Mouse (Mus musculus) lung, postnatal 36 days (tissue): ENCODE results near the gene Ascc1.
A peak's percentile ranks its signal among the peaks of the same experiment; 100 is the strongest.

ENCODE experiments used
- DNase-seq: peaks from one replicate; pipeline ENCODE4 v3.0.0; 2022; ENCODE audit warnings: mixed read lengths

Gene Ascc1

DNA sequence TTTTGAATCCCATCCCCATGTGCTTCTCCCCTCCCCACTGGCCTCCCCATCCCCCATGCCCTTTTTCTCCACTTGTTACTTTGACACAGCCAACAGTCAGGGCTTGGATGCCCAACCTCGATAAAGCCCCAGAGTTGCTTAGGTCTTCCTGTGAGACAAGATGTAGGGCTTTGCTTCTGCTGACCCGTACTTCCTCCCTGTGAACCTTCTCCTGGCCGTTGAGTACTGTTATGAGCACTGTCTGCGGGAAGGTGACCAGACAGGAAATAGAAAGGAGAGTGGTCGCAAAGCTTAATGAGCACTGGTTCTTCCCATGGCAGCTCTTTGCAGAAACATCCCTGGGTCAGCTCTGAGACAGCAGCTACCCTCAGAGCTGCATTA, 78.0 kb downstream of the Ascc1 start:
- DNase-seq = no peak

DNA sequence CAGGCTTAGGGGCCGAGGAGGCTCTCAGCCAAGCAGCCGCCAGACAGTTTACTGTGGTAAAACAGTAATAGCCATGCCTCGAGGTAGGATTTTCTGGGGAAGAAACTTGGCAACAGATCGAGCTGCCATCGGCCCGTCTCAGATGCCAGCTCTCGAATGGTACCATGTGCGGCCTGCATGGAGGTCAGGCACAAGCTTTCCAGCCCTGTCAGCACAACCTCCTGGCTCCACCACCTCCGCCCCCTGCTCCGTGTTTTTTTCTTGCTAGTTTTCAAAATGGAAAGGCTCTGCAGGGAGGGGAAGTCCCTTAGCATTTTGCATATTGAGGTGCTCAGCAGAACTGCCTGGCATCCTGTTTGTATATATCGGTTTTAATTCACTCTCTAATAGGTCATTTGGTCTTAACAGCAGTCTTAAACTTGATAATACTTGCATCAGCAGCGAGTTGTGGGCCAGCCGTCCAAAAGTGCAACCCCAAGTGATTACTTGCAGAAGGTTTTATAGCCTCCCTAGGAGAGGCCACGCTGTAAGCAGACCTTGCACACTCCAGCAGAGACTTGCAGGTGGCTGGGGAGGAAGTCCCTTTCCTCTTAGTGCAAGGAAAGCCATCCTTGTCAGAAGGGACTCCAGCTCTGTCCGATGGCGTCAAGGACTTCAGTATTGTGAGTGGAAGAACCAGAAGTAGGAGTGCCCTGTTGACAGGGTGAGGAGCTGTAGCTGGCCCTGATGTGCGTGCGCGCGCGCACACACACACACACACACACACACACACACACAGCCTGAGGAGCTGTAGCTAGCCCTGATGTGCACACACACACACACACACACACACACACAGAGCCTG, 78.6 kb downstream of the Ascc1 start:
- no peak for DNase-seq

DNA sequence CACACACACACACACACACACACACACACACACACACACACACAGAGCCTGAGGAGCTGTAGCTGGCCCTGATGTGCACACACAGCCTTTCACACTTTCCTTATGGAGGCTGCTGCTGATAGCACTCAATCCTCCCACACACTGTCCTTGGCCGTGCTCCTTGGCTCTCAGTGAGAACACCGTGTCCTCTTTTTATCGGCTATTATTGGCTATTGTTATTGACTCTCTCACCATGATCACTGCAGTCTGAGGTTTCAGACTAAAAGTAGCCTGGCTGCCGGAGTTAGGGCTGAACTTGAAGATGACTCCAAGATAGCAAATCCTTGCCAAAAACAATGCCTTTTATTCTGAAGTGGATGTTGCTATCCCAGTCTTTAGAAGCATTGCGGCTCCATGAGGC, 79.3 kb downstream of the Ascc1 start:
- peak; percentile 75 for DNase-seq

DNA sequence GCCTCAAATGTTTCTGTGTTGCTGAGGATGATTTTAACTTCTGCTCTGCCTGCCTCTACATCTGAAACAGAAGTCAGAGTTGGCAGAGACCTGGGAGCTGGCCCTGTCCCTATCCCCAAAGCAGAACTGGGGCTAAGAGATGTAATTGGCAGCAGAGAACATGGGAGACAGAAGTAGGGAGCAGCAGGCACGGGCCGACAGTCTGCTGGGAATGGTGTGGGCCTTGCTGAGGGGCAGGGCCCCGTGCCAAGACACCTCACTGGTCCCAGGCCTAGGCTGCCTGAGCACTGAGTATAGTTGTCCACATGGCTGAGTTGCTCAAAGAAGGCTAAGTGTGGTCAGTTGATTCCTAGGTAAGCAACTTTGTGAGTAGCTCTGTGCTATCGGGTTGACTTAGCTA, 81.5 kb downstream of the Ascc1 start:
- DNase-seq = no peak

DNA sequence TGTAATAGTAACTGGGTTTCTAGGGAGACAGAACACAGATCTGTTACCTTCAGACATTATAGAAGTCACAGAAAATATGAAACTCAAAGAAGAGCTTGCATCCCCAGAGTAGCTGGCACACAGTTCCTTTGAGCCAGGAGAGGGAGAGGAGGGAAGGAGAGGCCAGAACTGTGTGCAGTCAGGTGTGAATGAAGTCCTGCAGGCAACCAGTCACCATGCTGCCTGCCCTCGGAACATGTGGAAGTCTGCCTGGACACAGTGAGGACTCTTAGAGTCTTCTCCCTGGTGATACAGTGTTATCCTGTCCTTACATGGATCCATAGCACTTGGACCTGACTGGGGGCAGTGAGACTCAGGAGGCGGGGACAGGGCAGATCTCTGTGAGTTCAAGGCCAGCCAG, 89.7 kb downstream of the Ascc1 start:
- DNase-seq = no peak

DNA sequence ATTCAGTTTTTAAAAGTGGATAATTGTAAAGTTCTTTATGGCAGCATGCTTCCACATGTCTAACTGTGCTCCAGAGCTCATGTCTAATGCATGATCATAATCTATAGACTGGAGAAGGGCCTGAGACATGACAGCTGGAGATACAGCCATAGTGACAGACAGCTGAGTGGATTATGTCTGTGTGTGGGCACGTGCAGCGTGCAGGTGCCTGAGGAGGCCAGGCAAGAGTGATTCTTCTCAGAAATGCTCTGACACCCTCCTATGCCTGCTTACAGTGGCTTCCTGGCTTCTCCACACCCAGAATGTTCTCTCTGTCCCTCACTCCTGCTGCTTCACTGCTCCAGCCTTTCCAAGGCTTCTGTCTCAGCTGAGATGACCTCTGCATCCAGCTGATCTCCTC, 91.1 kb downstream of the Ascc1 start:
- DNase-seq = no peak

DNA sequence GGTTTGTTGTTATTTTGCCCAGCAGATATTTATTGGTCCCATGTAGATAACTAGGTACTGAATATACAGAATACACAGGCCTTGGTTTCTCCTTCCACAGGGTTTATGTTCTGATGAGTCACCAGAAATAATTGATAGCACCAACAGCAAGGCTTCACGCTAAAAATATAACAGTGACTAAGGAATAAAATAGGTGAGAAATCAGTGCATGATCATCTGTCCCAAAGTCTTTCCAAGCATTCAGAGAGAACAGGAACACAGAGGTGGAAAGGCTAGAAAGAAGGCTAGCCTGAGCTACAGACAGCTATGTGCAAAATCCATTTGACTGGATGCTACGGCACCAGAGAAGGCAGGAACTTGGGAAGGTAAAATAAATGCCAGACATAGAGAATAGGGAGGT, 93.0 kb downstream of the Ascc1 start:
- DNase-seq = no peak

DNA sequence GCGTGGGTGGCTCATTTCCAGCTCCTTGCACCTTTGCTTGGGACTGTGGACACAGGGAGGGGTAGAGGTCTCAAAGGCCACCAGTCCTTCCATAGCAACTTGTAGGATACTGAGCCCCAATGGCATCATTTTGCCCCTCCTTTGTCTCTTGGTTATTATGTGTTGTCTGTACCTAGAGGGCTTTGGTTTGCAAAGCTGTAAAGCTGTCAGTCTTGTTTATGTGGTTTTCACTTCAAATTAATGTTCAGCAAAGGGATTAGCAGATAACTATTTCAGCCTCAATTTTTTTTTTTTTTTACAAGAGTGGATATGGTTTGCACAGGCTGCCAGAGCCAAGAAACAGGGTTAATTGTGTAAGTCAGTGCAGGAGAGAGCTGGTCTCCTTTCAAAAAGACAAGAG, 93.7 kb downstream of the Ascc1 start:
- DNase-seq = no peak

DNA sequence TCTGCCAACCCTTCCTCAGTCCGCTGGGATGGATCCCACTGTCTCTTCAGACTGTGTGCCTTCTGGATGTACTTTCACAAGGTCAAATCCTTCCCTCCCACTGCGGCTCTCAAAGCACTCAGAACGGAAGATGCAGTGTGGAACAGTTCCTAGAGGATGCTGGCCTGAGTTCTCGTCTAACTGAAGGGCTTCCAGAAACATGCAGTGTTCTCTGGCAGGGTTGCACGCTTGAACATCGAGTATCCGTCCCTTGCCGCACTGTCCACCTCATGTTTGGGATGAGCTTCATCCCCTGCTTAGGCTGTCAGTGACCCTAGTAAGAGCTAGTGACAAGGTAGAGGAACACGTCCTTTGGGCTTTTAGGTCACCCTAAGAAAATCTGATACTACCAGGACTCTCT, 94.5 kb downstream of the Ascc1 start:
- no peak for DNase-seq

DNA sequence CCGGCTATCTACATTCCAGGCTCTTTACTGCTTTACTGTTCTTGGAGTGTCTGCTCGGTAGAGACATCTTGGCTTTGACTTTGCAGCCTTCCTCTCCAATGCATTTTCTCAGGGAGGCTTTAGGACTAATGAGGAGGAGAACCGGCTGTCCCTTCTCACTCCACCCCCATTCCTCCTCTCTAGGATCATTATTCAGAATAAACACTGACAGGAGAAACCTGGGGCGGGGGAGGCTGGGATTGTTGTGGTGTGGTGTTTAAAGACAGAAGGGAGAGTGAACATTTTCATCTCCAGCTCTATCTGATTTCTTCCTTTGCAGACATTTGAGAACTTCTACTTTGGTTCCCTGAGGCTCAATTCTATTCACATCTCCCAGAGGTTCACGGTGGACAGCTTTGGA, 95.2 kb downstream of the Ascc1 start:
- DNase-seq = no peak

DNA sequence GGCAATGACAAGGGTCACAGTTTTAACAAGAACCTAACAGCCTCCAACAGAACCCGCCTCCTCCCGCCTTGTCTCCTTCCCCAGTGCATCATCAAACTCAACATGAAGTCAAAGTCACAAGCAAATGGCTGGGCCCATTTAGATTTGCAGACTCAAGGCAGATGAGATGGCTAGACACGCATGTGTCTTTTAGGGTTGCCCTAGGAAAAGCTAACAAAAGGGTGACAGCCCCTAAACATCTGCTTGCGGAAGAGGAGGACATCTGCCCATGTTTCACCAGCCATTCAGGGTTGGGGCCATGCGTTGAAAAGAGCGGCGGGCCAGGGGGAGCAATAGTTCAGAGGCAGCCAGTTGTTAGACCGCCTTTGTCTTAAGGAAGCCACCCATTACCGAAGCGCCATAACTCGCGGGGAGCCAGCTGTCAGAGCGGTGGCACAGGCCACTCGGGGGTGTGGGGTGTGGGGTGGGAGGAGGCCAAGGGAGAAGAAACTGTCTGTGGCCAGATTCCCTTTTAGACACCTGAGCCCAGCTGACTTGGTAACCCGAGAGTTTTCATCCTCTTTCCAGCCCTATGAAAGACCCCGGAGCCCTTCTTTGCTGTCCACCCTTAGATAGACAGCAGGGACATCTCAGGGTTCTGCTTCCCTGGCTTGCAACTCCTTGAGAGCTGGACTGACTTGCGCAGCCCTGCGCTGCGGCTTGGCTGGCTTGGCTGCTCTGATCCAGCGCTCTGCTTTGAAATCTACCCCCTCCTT, 103.0 kb downstream of the Ascc1 start:
- DNase-seq = no peak

DNA sequence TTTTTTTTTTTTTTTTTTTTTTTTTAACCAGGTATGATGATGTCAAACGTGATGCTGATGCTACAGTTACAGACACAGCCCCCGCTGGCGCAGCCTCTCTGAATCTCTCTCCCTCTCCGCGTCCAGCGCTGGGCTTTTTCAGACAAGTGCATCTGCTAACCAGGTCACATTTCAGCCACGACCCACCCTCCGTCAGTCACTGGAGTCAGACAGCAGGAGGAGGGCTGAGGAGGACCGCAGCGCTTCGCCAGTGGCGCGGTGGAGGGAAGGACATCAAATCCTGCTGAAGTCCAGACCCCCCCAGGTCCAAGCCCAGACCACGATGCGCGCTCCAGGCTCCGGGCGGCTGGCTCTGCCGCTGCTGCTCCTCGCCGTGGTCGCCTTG, 103.5 kb downstream of the Ascc1 start, which contains the start of gene Spock2:
TSS of gene Spock2 (plus strand) at position 74 of the 385 bp plus-strand sequence.
- peak; percentile 44 for DNase-seq

DNA sequence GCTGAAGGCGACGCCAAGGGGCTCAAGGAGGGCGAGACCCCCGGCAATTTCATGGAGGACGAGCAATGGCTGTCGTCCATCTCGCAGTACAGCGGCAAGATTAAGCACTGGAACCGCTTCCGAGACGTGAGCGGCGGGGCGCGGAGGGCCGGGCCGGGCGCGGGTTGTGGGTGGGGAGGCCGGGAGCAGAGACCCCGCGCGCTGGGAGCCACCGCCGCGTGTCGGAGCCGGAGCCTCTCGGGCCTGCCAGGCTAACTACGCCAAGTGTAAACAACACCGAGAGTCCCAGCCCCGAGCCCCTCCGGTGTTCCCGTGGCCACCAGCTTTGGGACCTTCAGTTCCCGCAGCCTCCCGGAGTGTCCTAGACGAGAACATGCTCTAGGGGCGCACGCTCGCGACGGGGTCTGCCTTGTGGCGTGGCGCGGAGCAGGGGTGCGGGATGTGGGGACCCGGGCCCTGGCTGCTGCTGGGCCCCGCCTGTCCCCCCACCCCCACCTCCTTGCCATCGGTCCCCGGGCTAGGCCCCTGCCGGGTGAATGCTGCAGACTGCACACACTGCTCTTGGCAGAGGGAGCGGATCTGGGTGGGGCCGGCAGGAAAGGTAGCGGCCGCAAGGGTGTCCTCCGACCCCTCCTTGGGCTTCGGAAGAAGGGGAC, 104.1 kb downstream of the Ascc1 start:
- DNase-seq = peak; percentile 51

DNA sequence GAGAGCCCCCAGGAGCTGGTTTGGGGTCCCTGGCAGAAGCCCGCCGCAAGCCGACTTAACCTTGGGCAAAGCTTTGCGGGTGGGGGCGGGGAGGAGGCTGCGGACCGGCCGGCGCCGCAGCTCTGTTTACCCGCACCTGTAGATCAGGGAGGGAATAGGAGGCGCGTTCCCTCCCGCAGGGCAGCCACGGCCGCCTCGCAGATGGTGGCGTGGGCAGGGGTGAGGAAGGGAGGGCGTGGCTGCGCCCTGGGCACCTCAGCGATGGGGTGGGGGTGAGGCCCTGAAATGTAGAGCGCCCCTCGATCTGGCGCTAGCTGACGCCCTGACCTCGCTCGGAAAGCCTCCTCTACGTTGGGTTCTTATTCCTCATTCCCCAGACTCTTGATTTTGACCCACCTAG, 104.8 kb downstream of the Ascc1 start:
- no peak for DNase-seq

DNA sequence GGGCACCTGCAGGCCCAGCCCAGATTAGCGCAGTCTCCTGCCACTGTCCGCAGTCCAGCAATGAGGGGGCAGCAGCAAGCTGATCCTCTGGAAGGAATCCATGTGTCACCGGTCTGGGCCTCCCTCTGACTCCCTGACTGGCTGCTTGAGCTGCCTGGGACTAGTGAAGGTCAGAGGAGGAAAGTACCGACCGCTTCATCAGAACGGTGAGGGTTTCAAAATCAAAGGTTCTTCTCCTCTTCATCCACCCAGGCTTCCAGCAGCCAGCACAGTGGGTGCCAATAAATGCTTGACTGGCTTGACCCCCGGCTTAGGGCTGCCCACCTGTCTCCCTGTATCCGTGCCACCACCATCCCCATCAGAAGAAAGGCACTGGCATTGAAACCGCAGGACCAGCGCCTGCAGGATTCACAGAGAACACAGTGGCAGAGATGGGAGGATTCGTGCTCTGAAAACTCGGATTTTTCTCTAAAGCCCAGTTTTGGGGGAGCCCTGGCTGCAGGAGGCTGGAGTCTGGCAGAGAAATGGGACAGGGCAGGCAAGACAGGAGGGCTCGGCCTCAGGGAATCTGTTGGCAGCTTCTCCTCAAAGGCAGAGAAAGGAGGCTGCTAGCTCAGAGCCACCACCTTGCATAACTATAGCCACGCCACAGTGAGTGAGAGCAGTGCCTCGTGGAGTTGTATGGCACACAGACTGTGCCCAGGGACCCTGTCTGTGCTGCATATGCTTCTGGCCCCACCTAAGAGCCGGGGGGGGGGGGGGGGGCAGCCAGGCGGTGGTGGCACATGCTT, 105.9 kb downstream of the Ascc1 start:
- no peak for DNase-seq

DNA sequence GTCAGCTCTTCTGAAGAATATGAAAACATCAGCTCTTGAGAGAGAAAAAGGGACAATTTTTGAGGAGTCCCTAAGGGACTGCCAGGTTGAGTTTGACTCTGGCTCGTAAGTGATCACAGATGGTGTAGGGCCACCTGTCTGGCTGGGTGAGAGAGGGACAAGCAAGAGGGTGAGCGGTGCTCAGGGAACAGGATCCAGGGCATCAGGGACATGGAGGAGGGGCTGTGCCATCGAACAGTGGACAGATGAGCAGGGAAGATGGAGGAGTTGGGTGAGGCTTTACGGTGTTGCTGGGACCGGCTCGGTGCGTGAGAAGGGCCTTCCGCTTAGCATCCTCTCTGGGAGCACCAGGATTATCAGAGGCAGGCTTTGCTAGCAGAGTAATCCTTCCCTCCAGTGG, 106.7 kb downstream of the Ascc1 start:
- no peak for DNase-seq

DNA sequence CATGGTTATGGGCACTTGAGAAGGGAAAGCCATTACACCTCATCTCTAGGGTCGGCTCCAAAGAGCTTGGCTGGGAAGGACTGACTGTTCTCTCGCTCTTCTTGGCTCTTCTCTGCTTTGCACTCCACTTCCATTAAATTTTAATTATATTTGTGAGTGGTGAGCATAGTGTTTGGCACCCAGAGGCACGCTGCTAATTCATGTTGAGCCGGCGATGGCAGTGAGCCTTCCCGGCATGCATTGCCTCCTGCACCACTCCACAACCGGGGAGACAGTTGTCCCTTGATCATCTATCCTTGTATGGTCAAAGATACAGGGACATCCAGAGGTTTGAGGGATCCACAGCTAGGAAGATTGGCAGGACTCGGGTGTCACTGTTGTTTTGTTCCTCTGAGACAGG, 107.4 kb downstream of the Ascc1 start:
- DNase-seq = no peak

DNA sequence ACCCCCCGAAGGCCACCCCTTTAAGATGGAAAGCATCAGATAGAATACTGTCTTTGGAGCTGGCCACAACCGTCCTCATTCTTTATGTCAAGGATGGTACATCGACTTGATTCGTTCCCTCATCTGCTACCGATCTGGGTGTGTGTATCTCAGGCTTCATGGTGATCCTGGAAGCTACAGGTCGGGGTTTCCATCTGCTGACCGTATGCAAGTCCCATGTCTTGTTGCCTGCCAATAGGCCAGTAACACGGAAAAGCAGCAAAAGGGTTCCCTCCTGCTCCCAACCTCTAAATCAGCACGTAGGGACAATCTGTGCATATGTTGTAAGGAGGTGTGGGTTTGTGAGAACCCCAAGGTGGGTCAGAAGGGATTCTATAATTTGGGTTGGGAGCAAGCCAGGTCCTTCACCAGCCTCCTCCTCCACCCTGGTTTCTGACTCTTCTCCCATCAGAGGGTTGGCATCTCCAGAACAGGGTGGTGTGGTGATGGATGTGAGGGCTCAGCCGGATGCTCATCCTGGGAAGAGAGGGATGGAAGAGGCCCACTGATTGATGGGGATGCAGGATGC, 108.4 kb downstream of the Ascc1 start:
- DNase-seq = no peak

DNA sequence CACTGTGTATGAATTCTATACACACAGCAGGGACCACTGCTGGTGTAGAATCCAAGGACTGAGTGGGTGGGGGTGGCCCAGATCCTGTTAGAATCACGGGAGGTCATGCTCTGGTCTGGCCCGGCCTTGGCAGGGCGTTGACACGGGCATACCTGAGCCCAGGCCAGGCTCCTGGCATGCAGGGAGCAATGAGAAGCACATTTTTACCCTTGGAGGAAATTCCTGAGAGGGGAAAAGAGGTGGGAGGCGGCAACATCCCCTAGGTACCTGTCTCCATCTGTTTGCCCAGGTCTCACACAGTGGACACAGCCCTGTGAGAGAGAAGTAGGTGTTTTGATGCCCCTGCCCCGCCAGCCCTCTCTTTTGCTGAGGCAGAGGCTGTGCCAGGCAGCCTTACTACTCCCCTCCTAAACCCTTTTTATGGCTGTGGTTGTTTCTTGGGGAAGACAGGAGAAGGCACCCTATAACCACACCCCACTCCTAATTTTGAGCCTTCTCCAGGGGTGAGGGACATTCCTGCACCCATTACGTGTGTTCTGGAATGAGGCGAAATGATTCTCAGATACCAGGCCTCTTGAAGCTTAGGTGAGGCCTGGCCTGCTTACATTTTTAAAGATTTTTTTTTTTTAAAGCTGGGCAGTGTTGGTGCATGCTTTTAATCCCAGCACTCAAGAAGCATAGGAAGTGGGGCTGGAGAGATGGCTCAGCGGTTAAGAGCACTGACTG, 111.5 kb downstream of the Ascc1 start:
- DNase-seq = peak; percentile 53

DNA sequence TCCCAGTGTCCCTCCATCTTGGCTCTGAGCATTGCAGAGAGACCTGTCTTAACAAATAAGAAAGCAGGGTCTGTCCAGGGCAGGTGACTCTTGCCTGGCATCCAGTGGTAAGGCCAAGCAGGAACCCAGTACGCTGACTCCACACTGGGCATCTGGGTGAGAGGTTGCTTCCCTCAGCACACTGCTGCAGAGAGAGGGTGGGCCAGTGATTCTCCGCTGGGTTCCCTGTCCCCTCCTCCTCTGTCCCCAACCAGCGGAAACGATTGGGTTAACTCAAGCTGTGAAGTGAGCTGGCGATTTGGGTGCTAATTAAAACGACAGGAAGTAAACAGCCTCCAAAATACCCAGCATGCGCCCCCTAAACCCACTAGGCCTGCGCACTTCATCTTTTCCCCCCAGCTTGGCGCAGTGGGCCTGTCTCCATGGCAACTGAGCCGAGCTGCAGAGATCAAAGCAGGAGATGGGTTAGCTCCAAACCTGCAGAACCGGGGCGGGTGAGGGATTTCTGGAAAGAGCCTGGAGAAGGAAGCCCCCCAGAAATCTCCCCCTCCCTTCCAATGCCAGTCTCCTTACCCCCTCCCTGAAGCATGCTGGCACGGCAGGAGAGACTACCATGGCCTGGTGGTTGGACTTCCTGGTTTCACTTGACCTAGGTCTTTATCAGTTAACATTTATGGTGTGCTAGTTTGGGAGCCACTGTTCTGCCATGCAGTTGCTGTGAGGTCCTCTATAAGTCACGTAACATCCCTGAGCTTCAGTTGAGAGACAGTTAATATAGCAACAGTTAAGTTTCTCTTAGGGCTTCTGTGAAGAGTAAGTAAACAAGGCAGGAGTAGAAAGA, 113.0 kb downstream of the Ascc1 start:
- no peak for DNase-seq

DNA sequence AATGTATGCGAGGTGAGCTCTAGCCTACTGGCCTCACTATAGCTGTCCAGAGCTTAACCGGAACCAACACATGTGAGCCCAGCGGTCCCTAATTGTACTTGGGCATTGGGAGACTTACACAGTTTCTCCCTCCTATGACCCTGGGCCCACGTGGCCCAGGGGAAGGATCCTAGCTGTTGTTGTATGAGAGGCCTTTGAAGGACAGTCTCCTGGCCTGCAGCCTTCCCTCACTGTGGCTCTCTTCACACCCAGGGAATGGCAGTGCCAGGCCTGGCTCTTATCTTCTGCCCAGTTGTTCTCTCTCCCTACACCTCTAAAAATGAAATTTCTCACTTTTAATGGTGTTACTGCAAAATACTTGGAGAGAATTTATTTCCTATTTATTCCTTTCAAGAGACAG, 114.4 kb downstream of the Ascc1 start:
- no peak for DNase-seq
